9 mouse cellular contexts compared by ENCODE assay signal in genomic region chr1:37518791-37519190, GRCm38 (mm10).
"Had no signal": no experiment of that assay in that cellular context is flagged by ENCODE, and none has a peak within 500 bp of the region (broad histone marks: within the 10 kb centered on the region; RNA-seq: fewer than 3 reads in every experiment).

No protein-coding gene starts in this region.

- DNase-seq: lung, adult 2 months; thymus, adult 2 months; thymus, postnatal 25 days had no signal

- H3K36me3 ChIP-seq: limb, embryonic 10.5 days; liver, embryonic 15.5 days; midbrain, embryonic 15.5 days; neural tube, embryonic 12.5 days had no signal

- H3K9me3 ChIP-seq: limb, embryonic 10.5 days; liver, embryonic 15.5 days; midbrain, embryonic 15.5 days; neural tube, embryonic 12.5 days had no signal

- H3K4me2 ChIP-seq: liver, embryonic 11.5 days; liver, embryonic 15.5 days; midbrain, embryonic 11.5 days; midbrain, embryonic 15.5 days; neural tube, embryonic 12.5 days had no signal

- H3K27me3 ChIP-seq: liver, embryonic 15.5 days; midbrain, embryonic 15.5 days; neural tube, embryonic 12.5 days had no signal

- ATAC-seq: midbrain, embryonic 15.5 days had no signal

- H3K27ac ChIP-seq: limb, embryonic 10.5 days; liver, embryonic 15.5 days; midbrain, embryonic 15.5 days; neural tube, embryonic 12.5 days had no signal

- H3K9ac ChIP-seq: liver, embryonic 15.5 days; midbrain, embryonic 15.5 days; neural tube, embryonic 12.5 days had no signal

- H3K4me1 ChIP-seq: limb, embryonic 10.5 days; liver, embryonic 15.5 days; midbrain, embryonic 15.5 days; neural tube, embryonic 12.5 days had no signal

- H3K4me3 ChIP-seq: limb, embryonic 10.5 days; liver, embryonic 15.5 days; midbrain, embryonic 15.5 days; neural tube, embryonic 12.5 days had no signal
